Mouse (Mus musculus) C2C12 (cell line): ENCODE measurements around the gene Ddx52. TPM values are rescaled to one million over a fixed set of nuclear protein-coding genes. Genes with fewer than 3 reads are reported as not detected.

Source experiments
- H3K27me3 ChIP-seq: one replicate; pipeline ENCODE4 v1.6.1; 2011; ENCODE audit not compliant: control insufficient read depth, insufficient read depth, insufficient read length
- H3K36me3 ChIP-seq: one replicate; pipeline ENCODE4 v1.6.1; 2011; ENCODE audit not compliant: control insufficient read depth, insufficient read depth
- H3K4me3 ChIP-seq: one replicate; pipeline ENCODE4 v1.5.1; 2011; ENCODE audit warnings: mild to moderate bottlenecking, control low read depth; ENCODE audit not compliant: poor library complexity, insufficient read depth, severe bottlenecking
- H3K79me2 ChIP-seq: one replicate; pipeline ENCODE4 v1.6.1; 2011; ENCODE audit not compliant: control insufficient read depth, insufficient read depth
- H3K79me3 ChIP-seq: one replicate; pipeline ENCODE4 v1.6.1; 2011; ENCODE audit warnings: low read depth, control low read depth
- H3ac ChIP-seq: one replicate; pipeline ENCODE3; 2011; ENCODE audit warnings: low read depth; ENCODE audit not compliant: control insufficient read depth, insufficient read length
- CEBPB ChIP-seq: IDR thresholded peaks from one replicate; pipeline ENCODE4 v1.6.1; 2011; ENCODE audit warnings: low read depth, mild to moderate bottlenecking, control low read depth, moderate library complexity
- CTCF ChIP-seq: IDR thresholded peaks from one replicate; pipeline ENCODE4 v1.5.1; 2011; ENCODE audit not compliant: control insufficient read depth, insufficient read depth, insufficient read length
- FOSL1 ChIP-seq: IDR thresholded peaks from one replicate; pipeline ENCODE4 v1.8.0; 2011; ENCODE audit warnings: mild to moderate bottlenecking, low read length; ENCODE audit not compliant: poor library complexity, insufficient read depth, severe bottlenecking
- MAX ChIP-seq: IDR thresholded peaks from one replicate; pipeline ENCODE4 v1.6.1; 2011; ENCODE audit warnings: mild to moderate bottlenecking, control low read depth
- MYOD1 ChIP-seq: IDR thresholded peaks from one replicate; pipeline ENCODE4 v1.6.1; 2011; ENCODE audit warnings: low read depth; ENCODE audit not compliant: control insufficient read depth, insufficient read length
- MYOG ChIP-seq: IDR thresholded peaks from one replicate; pipeline ENCODE4 v1.6.1; 2011; ENCODE audit not compliant: control insufficient read depth, insufficient read length; ENCODE audit errors: extremely low read depth
- USF1 ChIP-seq: IDR thresholded peaks from one replicate; pipeline ENCODE4 v1.6.1; 2011; ENCODE audit warnings: low read depth, mild to moderate bottlenecking, control low read depth, moderate library complexity
- polyA plus RNA-seq: library from polyadenylated mRNA; unstranded; fragments of >200 nt; fragmentation: generic; extraction: Trizol; gene quantifications from one replicate; pipeline ENCODE4 v1.2.1, GENCODE M21; 2012; ENCODE audit warnings: missing spikeins

The Ddx52 gene
- polyA plus RNA-seq, 1 experiment = 12.0 TPM

DNA sequence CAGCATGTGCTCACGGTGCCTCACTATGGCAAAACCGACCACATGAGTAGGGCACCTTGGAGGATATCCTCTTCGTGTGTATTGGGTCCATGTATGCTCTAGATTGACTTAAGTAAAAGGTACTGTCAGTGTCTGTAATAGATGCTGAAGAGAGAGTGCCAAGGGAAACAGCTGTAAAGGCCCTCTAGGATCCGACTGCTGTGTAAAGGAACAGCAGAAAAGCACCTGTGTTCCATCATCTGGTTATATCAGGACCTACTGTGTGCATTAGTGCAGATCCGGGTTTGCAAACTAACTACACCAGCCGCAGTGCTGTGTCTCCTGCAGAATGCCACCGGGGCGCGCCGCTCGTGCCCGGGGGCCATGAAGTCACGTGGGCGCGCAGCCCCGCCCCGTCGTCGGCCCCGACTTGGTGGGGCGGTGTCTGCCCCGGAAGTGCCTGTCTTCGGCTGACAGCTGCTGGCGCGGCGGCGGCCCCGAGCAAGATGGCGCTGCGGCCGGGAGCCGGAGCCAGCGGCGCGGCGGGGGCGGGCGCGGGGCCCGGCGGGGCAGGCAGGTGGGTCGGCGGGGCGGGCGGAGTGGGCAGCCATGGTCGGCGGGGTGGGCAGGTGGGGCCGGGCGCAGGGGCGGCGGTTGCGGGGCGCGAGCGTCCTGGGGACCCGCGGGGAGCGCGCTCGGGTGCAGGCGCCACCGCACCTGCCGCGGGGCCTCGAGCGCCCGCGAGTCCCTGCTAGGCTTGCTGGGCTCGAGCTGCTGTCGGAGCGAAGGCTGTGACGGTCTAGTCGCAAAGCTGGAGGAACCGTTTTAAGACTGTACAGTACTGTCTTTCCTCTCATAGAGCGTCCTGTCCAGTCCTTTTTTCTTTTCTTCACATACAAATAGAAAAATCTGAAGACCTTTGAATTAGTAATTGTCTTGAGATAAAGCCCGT is 22.4 kb downstream of the Ddx52 start, which contains the start of gene Synrg:
Synrg (plus strand) TSS at position 438 of the 931 bp plus-strand sequence.
- no peaks in the 10 kb centered on the region for H3K79me2 ChIP-seq
- no peaks in the 10 kb centered on the region for H3K79me3 ChIP-seq
- H3ac ChIP-seq = peak within 1 kb of the TSS; percentile 63
- no peaks in the 10 kb centered on the region for H3K27me3 ChIP-seq
- peaks cover 46% of the 10 kb centered on the region for H3K36me3 ChIP-seq
- H3K4me3 ChIP-seq = peak within 1 kb of the TSS; percentile 41
- TF ChIP-seq CTCF = no peak
- peak; percentile 23 for TF ChIP-seq MYOD1
- TF ChIP-seq MAX = peak; percentile 72
- no peak for TF ChIP-seq FOSL1
- TF ChIP-seq USF1 = peak; percentile 94

DNA sequence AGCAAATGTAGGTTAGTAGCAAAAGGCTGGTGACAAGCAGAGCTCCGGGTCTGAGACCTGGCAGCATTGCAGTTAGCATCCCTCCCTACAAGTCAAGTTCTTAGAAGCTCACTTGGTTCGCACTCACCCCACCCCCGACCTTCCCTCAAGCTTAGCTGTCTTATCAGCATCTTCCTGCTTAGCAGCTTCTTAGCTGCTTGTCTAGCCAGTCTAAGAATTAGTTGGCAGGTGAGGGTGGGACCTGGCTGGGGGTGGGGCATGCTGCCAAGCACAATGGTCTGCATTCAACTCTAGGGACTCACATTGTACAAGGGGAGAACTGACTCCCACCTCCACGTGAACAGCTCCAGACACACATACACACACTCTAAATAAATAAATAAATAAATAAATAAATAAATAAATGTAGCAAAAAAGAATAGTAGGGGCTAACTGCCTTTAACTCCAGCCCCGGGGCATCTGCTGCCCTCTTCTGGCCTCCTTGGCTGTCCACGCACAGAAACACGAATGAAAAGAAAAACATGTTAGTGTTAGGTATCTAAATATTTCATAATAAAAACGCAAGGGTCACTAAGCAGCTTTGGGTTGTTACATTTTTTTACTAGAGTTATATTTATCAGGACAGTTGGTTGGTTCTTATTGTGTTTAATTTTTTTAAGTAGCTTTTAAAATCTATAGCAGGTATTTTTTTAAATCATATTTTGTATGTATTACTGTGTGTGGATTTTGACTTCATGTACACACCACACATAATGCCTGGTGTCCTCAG is 25.8 kb downstream of the Ddx52 start:
- H3K79me3 ChIP-seq = no peaks in the 10 kb centered on the region
- H3K27me3 ChIP-seq = no peaks in the 10 kb centered on the region
- H3K4me3 ChIP-seq = no peak overlapping the region
- TF ChIP-seq USF1 (no peak), CEBPB (no peak), MAX (no peak), MYOG (no peak), FOSL1 (no peak), CTCF (no peak), MYOD1 (no peak)
- H3K36me3 ChIP-seq = peaks cover 13% of the 10 kb centered on the region
- no peaks in the 10 kb centered on the region for H3K79me2 ChIP-seq
- no peak overlapping the region for H3ac ChIP-seq

DNA sequence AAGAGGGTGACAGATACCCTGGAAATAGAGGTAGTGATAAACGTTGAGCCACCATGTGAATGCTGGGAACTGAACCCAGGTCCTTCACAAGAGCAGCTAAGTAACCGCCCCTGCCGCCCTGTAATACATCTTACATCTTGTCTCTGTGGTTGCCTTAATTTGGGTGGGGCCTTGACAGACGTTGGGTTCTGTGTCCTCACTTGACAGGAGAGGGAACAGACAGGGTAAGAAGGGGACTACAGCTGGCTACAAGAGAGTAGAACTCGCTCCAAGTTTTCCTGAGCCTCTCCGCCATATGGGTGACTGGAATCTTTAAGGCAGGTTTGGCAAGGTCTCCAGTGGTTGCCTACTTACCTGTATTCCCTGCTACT is 26.3 kb downstream of the Ddx52 start:
- Histone ChIP-seq H3K79me2 (no peaks in the 10 kb centered on the region), H3K79me3 (no peaks in the 10 kb centered on the region), H3K4me3 (no peak overlapping the region), H3K36me3 (peaks cover 8% of the 10 kb centered on the region), H3K27me3 (no peaks in the 10 kb centered on the region), H3ac (no peak overlapping the region)
- TF ChIP-seq CEBPB (no peak), CTCF (no peak), MAX (no peak), FOSL1 (no peak), USF1 (no peak), MYOD1 (no peak), MYOG (no peak)

DNA sequence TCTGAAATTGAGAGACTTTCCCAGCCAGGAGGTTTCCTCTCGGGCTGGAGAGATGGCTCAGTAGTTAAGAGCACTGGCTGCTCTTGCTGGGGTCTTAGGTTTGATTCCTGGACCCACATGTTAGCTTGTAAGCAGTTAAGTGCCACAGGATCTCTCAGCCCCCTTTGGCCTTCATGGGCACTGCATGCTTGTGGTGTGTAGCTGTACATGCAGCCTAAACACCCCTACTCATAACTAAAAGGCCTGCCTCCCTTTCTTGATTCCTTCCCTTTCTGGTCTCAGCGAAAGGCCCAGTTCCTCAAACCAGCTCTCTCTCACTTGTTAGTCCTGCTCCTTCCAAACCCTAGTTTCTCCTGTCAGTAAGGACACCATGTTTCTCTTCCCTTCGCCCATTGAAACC is 27.2 kb downstream of the Ddx52 start:
- Histone ChIP-seq H3K27me3 (no peaks in the 10 kb centered on the region), H3K36me3 (no peaks in the 10 kb centered on the region), H3ac (no peak overlapping the region), H3K79me2 (no peaks in the 10 kb centered on the region), H3K4me3 (no peak overlapping the region), H3K79me3 (no peaks in the 10 kb centered on the region)
- no peak for TF ChIP-seq USF1
- no peak for TF ChIP-seq FOSL1
- TF ChIP-seq MAX = no peak
- TF ChIP-seq CEBPB = no peak
- TF ChIP-seq MYOG = no peak
- no peak for TF ChIP-seq MYOD1
- TF ChIP-seq CTCF = no peak

DNA sequence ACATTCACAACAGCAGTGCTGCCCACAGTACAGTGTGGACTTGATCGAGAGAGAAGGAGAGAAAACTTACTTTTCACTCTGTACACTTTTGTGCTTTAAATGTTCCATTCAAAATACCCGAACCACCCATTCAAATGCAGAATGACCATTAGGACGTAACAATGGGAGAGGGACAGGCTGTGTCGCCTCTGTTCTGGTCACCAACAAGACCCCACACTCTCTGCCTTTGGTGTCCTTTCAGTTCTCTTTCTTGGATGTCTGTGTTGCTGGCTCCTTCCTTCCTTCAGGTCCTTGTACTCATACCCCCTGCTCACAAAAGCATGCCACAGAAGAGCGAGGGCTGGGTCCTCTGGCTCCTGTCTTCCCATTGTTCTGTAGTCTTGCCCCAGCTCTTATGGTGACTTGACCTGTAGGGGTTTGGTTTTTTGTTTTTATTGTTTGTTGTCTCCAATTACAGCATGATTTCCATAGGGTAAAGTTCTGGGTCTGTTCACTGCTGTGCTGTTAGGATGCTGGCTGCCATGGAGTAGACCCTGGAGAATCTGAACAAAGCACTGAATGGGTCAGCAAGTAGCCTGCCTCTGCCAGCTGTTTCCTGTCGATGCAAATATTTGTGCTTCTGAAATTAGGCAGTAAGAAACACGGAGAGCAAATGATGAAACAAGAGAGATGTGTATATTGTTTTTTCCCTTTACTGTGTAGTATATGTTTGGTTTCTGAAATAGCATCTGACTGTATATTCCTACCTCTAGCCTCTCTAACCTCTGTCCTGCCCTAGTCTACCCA is 32.9 kb downstream of the Ddx52 start:
- no peaks in the 10 kb centered on the region for H3K79me3 ChIP-seq
- no peak for TF ChIP-seq CTCF
- TF ChIP-seq MAX = no peak
- no peak for TF ChIP-seq CEBPB
- TF ChIP-seq MYOG = no peak
- H3K27me3 ChIP-seq = no peaks in the 10 kb centered on the region
- H3K4me3 ChIP-seq = no peak overlapping the region
- H3K79me2 ChIP-seq = no peaks in the 10 kb centered on the region
- no peaks in the 10 kb centered on the region for H3K36me3 ChIP-seq
- H3ac ChIP-seq = no peak overlapping the region
